Mouse (Mus musculus): ENCODE measurements around the gene Cdc42ep2.

Gene Cdc42ep2

GRCm38 (mm10) chr19:5924713-5925093 lies at the start of gene Cdc42ep2:
Cdc42ep2 (minus strand) TSS chr19:5924816.
- DNase-seq (ENCODE audit: low spot score): peak; percentile 63

- DNase-seq (ENCODE audit: low spot score): no peak
Measured at GRCm38 (mm10) chr19:5967664-5968063, 43.0 kb upstream of the Cdc42ep2 start.

- DNase-seq (ENCODE audit: low spot score): no peak
Measured at GRCm38 (mm10) chr19:5966786-5967185, 42.2 kb upstream of the Cdc42ep2 start.

GRCm38 (mm10) chr19:5965910-5966309 lies 41.3 kb upstream of the Cdc42ep2 start:
- DNase-seq (ENCODE audit: low spot score): no peak

GRCm38 (mm10) chr19:5965280-5965679 lies 40.7 kb upstream of the Cdc42ep2 start:
- DNase-seq (ENCODE audit: low spot score): no peak

GRCm38 (mm10) chr19:5964804-5965203 lies 40.2 kb upstream of the Cdc42ep2 start:
- no peak for DNase-seq (ENCODE audit: low spot score)

- DNase-seq (ENCODE audit: low spot score): peak; percentile 42
Measured at GRCm38 (mm10) chr19:5963883-5964562, 39.4 kb upstream of the Cdc42ep2 start, which contains the start of gene Pola2. Pola2 (minus strand) TSS chr19:5964202.

GRCm38 (mm10) chr19:5962651-5963050 lies 38.0 kb upstream of the Cdc42ep2 start:
- DNase-seq (ENCODE audit: low spot score): no peak

GRCm38 (mm10) chr19:5957371-5957770 lies 32.8 kb upstream of the Cdc42ep2 start:
- no peak for DNase-seq (ENCODE audit: low spot score)

- DNase-seq (ENCODE audit: low spot score): no peak
Measured at GRCm38 (mm10) chr19:5956685-5957084, 32.1 kb upstream of the Cdc42ep2 start.

GRCm38 (mm10) chr19:5955704-5956670 lies 31.4 kb upstream of the Cdc42ep2 start:
- no peak for DNase-seq (ENCODE audit: low spot score)

- DNase-seq (ENCODE audit: low spot score): no peak
Measured at GRCm38 (mm10) chr19:5954936-5955335, 30.3 kb upstream of the Cdc42ep2 start.

- DNase-seq (ENCODE audit: low spot score): no peak
Measured at GRCm38 (mm10) chr19:5954031-5954710, 29.6 kb upstream of the Cdc42ep2 start.

GRCm38 (mm10) chr19:5953201-5953770 lies 28.7 kb upstream of the Cdc42ep2 start:
- no peak for DNase-seq (ENCODE audit: low spot score)

GRCm38 (mm10) chr19:5952071-5952691 lies 27.6 kb upstream of the Cdc42ep2 start:
- no peak for DNase-seq (ENCODE audit: low spot score)

- DNase-seq (ENCODE audit: low spot score): no peak
Measured at GRCm38 (mm10) chr19:5951631-5952030, 27.0 kb upstream of the Cdc42ep2 start.

- no peak for DNase-seq (ENCODE audit: low spot score)
Measured at GRCm38 (mm10) chr19:5950218-5950617, 25.6 kb upstream of the Cdc42ep2 start.

GRCm38 (mm10) chr19:5945891-5946290 lies 21.3 kb upstream of the Cdc42ep2 start:
- DNase-seq (ENCODE audit: low spot score): no peak

GRCm38 (mm10) chr19:5945027-5945426 lies 20.4 kb upstream of the Cdc42ep2 start:
- no peak for DNase-seq (ENCODE audit: low spot score)

- DNase-seq (ENCODE audit: low spot score): no peak
Measured at GRCm38 (mm10) chr19:5944145-5944544, 19.5 kb upstream of the Cdc42ep2 start.

GRCm38 (mm10) chr19:5943404-5943803 lies 18.8 kb upstream of the Cdc42ep2 start:
- no peak for DNase-seq (ENCODE audit: low spot score)

GRCm38 (mm10) chr19:5942581-5942980 lies 18.0 kb upstream of the Cdc42ep2 start:
- no peak for DNase-seq (ENCODE audit: low spot score)
